Mouse (Mus musculus): ENCODE data around the gene Myl9. TPM values are rescaled to one million over a fixed set of nuclear protein-coding genes. Genes with fewer than 3 reads are reported as not detected.

Gene Myl9
- polyA plus RNA-seq, 1 experiment = 442 TPM

DNA sequence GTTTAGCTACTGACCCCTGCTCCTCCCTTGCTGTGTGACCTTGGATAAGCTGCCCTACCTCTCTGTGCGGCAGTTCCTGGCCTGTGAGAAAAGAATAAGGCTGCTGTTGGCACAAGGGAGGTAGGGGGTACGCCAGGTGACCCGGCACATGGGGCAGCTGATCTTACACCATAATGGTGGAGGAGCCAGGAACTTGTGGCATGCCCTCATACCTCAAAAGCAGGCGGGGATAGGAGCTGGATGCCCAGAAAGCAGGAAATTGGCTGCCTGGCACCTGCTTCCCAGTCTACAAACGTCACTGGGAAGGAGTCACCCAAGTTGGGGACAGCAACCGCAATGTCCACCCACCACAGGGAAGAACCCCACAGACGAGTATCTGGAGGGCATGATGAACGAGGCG is 4.9 kb downstream of the Myl9 start:
- Histone ChIP-seq H3K36me3 (ENCODE audit: control insufficient read depth, insufficient read depth) (no peaks in the 10 kb centered on the region), H3K4me2 (ENCODE audit: low read depth) (no peak overlapping the region), H3K4me3 (no peak overlapping the region), H3K27me3 (ENCODE audit: control insufficient read depth, insufficient read depth, insufficient read length) (no peaks in the 10 kb centered on the region), H3K79me2 (ENCODE audit: control insufficient read depth, insufficient read depth) (peaks cover 6% of the 10 kb centered on the region), H3ac (ENCODE audit: control insufficient read depth, insufficient read length) (no peak overlapping the region)
- TF ChIP-seq MYOG (IDR thresholded peaks at IDR 0.05; ENCODE audit: control insufficient read depth in 1 of 3, insufficient read depth in 1 of 3, insufficient read length in 2 of 3, low read depth in 2 of 3) (no peak), POLR2AphosphoS2 (IDR thresholded peaks at IDR 0.05; ENCODE audit: insufficient read length, low read depth) (no peak), CEBPB (IDR thresholded peaks at IDR 0.05; ENCODE audit: insufficient read depth, poor library complexity, severe bottlenecking) (no peak)

DNA sequence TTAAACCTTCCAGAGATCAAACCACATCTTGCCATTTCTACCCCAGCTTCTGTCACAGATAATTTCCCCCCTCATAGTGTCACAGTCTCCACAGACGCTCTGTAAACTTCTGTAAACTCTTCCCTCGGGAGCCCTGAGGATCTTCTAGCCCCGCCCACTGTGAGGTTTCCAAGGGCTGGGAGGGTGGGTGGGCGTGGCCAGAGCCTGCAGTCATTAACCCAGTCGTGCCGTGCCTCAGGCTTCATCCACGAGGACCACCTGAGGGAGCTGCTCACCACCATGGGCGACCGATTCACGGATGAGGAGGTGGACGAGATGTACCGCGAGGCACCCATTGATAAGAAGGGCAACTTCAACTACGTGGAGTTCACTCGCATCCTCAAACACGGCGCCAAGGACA is 5.5 kb downstream of the Myl9 start:
- no peak overlapping the region for H3K4me3 ChIP-seq
- no peak overlapping the region for H3ac ChIP-seq (ENCODE audit: control insufficient read depth, insufficient read length)
- H3K27me3 ChIP-seq (ENCODE audit: control insufficient read depth, insufficient read depth, insufficient read length) = no peaks in the 10 kb centered on the region
- H3K36me3 ChIP-seq (ENCODE audit: control insufficient read depth, insufficient read depth) = no peaks in the 10 kb centered on the region
- no peak overlapping the region for H3K4me2 ChIP-seq (ENCODE audit: low read depth)
- TF ChIP-seq SRF (IDR thresholded peaks at IDR 0.05; ENCODE audit: control insufficient read depth, insufficient read length, low read depth) = no peak
- no peak for TF ChIP-seq TCF12 (IDR thresholded peaks at IDR 0.05; ENCODE audit: insufficient read depth, poor library complexity, severe bottlenecking)
- no peak for TF ChIP-seq MYOD1 (IDR thresholded peaks at IDR 0.05; ENCODE audit: control insufficient read depth in 1 of 3, insufficient read length in 2 of 3, low read depth in 2 of 3)
- TF ChIP-seq MYOG (IDR thresholded peaks at IDR 0.05; ENCODE audit: control insufficient read depth in 1 of 3, insufficient read depth in 1 of 3, insufficient read length in 2 of 3, low read depth in 2 of 3) = no peak
- no peak for TF ChIP-seq TCF3 (IDR thresholded peaks at IDR 0.05; ENCODE audit: insufficient read length, low read depth)
- no peak for TF ChIP-seq REST (IDR thresholded peaks at IDR 0.05; ENCODE audit: insufficient read depth, insufficient read length)
- TF ChIP-seq USF1 (IDR thresholded peaks at IDR 0.05; ENCODE audit: low read depth) = no peak
- no peak for TF ChIP-seq POLR2A (IDR thresholded peaks at IDR 0.05; ENCODE audit: insufficient read length, low read depth)
- TF ChIP-seq POLR2AphosphoS2 (IDR thresholded peaks at IDR 0.05; ENCODE audit: insufficient read length, low read depth) = no peak
- no peak for TF ChIP-seq E2F4 (IDR thresholded peaks at IDR 0.05; ENCODE audit: insufficient read depth)
- no peak for TF ChIP-seq MAX (IDR thresholded peaks at IDR 0.05; ENCODE audit: low read depth)
- no peak for TF ChIP-seq CEBPB (IDR thresholded peaks at IDR 0.05; ENCODE audit: insufficient read depth, poor library complexity, severe bottlenecking)
- peaks cover 6% of the 10 kb centered on the region for H3K79me2 ChIP-seq (ENCODE audit: control insufficient read depth, insufficient read depth)

DNA sequence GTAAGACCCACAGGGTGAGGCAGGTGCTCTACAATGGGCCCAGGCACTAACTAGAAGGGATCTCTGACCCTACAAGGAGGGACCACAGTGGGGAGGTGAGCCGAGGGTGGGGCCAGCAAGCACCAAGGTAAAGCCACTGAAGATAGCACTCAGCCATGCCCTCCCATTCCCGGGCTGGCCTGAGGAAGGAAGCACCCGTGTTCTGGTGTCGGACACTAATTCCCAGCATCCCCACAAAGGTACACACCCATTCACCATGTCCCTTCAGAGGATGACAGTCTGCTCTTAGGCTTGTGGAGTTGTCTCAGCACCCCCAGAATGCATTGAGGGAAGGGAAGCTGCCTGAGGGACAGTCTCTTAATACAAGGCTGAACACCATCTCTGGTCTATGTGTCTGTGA is 6.1 kb downstream of the Myl9 start:
- no peak overlapping the region for H3K4me3 ChIP-seq

DNA sequence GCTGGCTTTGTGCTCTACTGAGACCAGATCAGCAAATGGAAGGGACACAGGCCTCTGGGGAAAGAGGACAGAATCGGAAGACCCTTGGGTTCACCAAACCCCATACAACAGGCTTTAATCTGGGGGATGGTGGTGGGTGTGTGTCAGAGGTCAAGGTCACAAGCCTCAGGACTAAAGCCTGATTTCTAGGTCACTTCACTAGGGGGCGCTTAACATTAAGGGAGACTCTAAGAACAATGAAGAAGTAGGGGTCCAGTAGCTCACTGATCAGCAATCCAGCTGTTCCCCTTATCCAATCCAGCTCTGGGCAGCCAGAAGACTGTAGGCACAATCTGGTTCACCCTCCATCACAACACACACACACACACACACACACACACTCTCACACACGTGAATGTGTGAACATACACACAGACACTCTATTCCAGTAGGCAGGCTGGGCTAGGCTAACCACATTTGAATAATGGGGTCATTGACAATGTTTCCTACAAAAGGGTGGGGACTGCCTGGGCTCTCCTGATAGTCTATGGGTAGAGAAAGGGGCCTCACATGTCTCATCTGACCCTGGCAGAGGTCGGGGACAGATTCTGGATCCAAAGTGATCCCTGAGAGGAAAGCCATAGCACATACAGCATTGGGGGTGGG is 6.7 kb downstream of the Myl9 start:
- no peak overlapping the region for H3K4me3 ChIP-seq
- no peaks in the 10 kb centered on the region for H3K79me2 ChIP-seq (ENCODE audit: control insufficient read depth, insufficient read depth)
- H3K27me3 ChIP-seq (ENCODE audit: control insufficient read depth, insufficient read depth, insufficient read length) = no peaks in the 10 kb centered on the region
- TF ChIP-seq E2F4 (IDR thresholded peaks at IDR 0.05; ENCODE audit: insufficient read depth) (no peak), POLR2AphosphoS2 (IDR thresholded peaks at IDR 0.05; ENCODE audit: insufficient read length, low read depth) (no peak), MYOG (IDR thresholded peaks at IDR 0.05; ENCODE audit: control insufficient read depth in 1 of 3, insufficient read depth in 1 of 3, insufficient read length in 2 of 3, low read depth in 2 of 3) (no peak), SRF (IDR thresholded peaks at IDR 0.05; ENCODE audit: control insufficient read depth, insufficient read length, low read depth) (no peak), TCF3 (IDR thresholded peaks at IDR 0.05; ENCODE audit: insufficient read length, low read depth) (no peak), MAX (IDR thresholded peaks at IDR 0.05; ENCODE audit: low read depth) (no peak), USF1 (IDR thresholded peaks at IDR 0.05; ENCODE audit: low read depth) (no peak), CEBPB (IDR thresholded peaks at IDR 0.05; ENCODE audit: insufficient read depth, poor library complexity, severe bottlenecking) (no peak), POLR2A (IDR thresholded peaks at IDR 0.05; ENCODE audit: insufficient read length, low read depth) (no peak)
- H3ac ChIP-seq (ENCODE audit: control insufficient read depth, insufficient read length) = no peak overlapping the region
- H3K36me3 ChIP-seq (ENCODE audit: control insufficient read depth, insufficient read depth) = no peaks in the 10 kb centered on the region
- no peak overlapping the region for H3K4me2 ChIP-seq (ENCODE audit: low read depth)

More for the DNA sequence above, 6.1 kb downstream of the Myl9 start:
- no peak for TF ChIP-seq USF1 (IDR thresholded peaks at IDR 0.05; ENCODE audit: low read depth)
- no peak for TF ChIP-seq CEBPB (IDR thresholded peaks at IDR 0.05; ENCODE audit: insufficient read depth, poor library complexity, severe bottlenecking)
- no peak for TF ChIP-seq POLR2A (IDR thresholded peaks at IDR 0.05; ENCODE audit: insufficient read length, low read depth)
- TF ChIP-seq E2F4 (IDR thresholded peaks at IDR 0.05; ENCODE audit: insufficient read depth) = no peak
- no peak for TF ChIP-seq MYOG (IDR thresholded peaks at IDR 0.05; ENCODE audit: control insufficient read depth in 1 of 3, insufficient read depth in 1 of 3, insufficient read length in 2 of 3, low read depth in 2 of 3)
- TF ChIP-seq TCF3 (IDR thresholded peaks at IDR 0.05; ENCODE audit: insufficient read length, low read depth) = no peak
- TF ChIP-seq TCF12 (IDR thresholded peaks at IDR 0.05; ENCODE audit: insufficient read depth, poor library complexity, severe bottlenecking) = no peak
- TF ChIP-seq POLR2AphosphoS2 (IDR thresholded peaks at IDR 0.05; ENCODE audit: insufficient read length, low read depth) = no peak
- TF ChIP-seq MAX (IDR thresholded peaks at IDR 0.05; ENCODE audit: low read depth) = no peak
- TF ChIP-seq SRF (IDR thresholded peaks at IDR 0.05; ENCODE audit: control insufficient read depth, insufficient read length, low read depth) = no peak
- no peak for TF ChIP-seq REST (IDR thresholded peaks at IDR 0.05; ENCODE audit: insufficient read depth, insufficient read length)
- H3K79me2 ChIP-seq (ENCODE audit: control insufficient read depth, insufficient read depth) = peaks cover under 1% of the 10 kb centered on the region
- no peaks in the 10 kb centered on the region for H3K27me3 ChIP-seq (ENCODE audit: control insufficient read depth, insufficient read depth, insufficient read length)
- no peaks in the 10 kb centered on the region for H3K36me3 ChIP-seq (ENCODE audit: control insufficient read depth, insufficient read depth)
- no peak overlapping the region for H3K4me2 ChIP-seq (ENCODE audit: low read depth)
- H3ac ChIP-seq (ENCODE audit: control insufficient read depth, insufficient read length) = no peak overlapping the region
